Mouse (Mus musculus): Measurements from ENCODE around the gene Ext2. TPM values are rescaled to one million over a fixed set of nuclear protein-coding genes. Genes with fewer than 3 reads are reported as not detected.

Gene Ext2
- polyA plus RNA-seq, 1 experiment = not detected

DNA sequence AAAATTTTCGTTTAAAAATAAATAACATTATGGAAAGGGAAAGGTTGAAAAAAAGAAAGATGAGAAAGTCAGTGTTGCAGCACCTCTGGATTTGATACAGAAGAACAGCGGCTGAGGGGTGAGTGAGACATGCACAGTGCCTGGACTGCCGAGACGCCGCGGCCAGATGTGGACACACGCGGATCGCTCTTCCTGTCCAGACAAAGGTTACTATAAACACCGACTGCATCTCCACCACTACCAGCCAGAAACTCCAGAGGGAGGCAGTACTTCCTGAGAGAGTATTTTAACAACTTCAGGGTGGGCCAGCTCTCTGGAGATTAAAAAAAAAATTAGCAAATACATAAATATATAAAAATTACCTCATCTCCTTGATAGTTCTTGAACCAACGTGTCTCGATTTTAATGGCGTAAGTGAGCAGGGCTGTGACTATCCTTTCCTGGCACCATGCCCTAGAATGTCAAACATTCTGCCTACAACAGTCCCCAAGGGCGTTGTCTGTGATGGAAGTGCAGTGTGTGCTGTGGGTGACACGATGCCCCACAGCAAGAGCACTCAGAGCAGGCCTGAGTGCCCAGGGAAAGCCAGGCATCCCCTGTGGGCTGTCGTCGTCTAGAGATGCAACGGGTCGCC is 25.1 kb downstream of the Ext2 start:
- Histone ChIP-seq H3K27ac (ENCODE audit: insufficient read depth, low read depth, low read length) (no peak overlapping the region), H3K4me1 (ENCODE audit: control insufficient read depth, insufficient read depth, low read length) (no peaks in the 10 kb centered on the region), H3K4me3 (ENCODE audit: insufficient read depth, low read depth, low read length) (no peak overlapping the region)
- 81% methylated on average over 19 of the region's 19 CpGs for whole genome bisulfite sequencing
- TF ChIP-seq POLR2A (IDR thresholded peaks at IDR 0.05; ENCODE audit: insufficient read depth, low read depth, low read length) = no peak
- TF ChIP-seq CTCF (IDR thresholded peaks at IDR 0.05; ENCODE audit: insufficient read depth, low read depth, low read length) = no peak

DNA sequence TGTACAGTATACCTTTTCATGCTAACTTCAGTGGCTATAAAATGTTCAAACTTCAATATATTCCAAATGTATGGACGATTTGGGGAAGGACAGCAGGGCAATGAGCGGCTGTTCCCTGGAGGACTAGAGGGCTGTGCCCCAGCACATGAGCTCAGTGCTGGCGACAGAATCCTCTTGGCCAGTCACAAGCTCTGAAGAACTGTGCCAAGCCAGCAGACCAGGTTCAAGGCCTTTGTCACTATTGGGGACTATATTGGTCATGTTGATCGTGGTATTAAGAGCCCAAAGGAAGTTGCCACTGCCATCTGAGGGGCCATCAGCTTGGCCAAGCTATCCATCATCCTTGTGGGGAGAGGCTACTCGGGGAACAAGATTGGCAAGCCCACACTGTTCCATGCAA is 28.0 kb downstream of the Ext2 start:
- 79% methylated on average over 5 of the region's 5 CpGs for WGBS
- no peak overlapping the region for H3K4me3 ChIP-seq (ENCODE audit: insufficient read depth, low read depth, low read length)
- H3K4me1 ChIP-seq (ENCODE audit: control insufficient read depth, insufficient read depth, low read length) = peaks cover 6% of the 10 kb centered on the region; the same call in 1 of the 2 replicates
- TF ChIP-seq POLR2A (IDR thresholded peaks at IDR 0.05; ENCODE audit: insufficient read depth, low read depth, low read length) = no peak
- TF ChIP-seq CTCF (IDR thresholded peaks at IDR 0.05; ENCODE audit: insufficient read depth, low read depth, low read length) = no peak
- H3K27ac ChIP-seq (ENCODE audit: insufficient read depth, low read depth, low read length) = no peak overlapping the region

- 59% methylated on average over 13 of the region's 13 CpGs for WGBS
- Histone ChIP-seq H3K27ac (ENCODE audit: insufficient read depth, low read depth, low read length) (no peak overlapping the region), H3K4me1 (ENCODE audit: control insufficient read depth, insufficient read depth, low read length) (peaks cover 11% of the 10 kb centered on the region), H3K4me3 (ENCODE audit: insufficient read depth, low read depth, low read length) (no peak overlapping the region)
- TF ChIP-seq CTCF (IDR thresholded peaks at IDR 0.05; ENCODE audit: insufficient read depth, low read depth, low read length) (no peak), POLR2A (IDR thresholded peaks at IDR 0.05; ENCODE audit: insufficient read depth, low read depth, low read length) (no peak)
These were observed 30.6 kb downstream of the Ext2 start for GRCm38 (mm10) chr2:93791516-93792499.

DNA sequence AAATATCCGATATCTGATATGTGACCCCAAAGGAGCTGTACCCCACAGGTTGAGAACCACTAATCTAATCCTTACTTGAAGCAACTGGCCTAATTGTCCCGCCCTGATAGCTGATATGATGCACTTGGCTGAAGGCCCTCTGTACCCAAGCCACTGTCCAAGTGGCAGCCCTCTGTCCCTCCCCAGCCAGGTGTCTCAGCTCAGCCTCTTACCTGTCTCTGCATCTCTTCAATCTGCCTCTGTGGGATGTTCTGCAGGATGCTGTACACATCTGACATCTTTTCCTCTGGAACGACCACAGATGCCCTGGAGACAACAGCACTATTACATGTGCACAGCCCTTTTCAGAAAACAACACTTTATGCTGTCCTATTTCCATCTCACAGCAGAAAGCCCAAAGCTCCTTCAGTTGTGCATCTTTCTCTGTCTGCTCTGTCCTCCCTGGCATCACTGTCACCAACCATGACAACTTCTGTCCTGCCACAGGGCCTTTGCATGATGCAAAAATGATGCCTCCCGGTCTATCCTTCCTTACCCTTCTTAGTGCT is 31.5 kb downstream of the Ext2 start:
- 82% methylated on average over 4 of the region's 4 CpGs for WGBS
- H3K4me1 ChIP-seq (ENCODE audit: control insufficient read depth, insufficient read depth, low read length) = peaks cover 13% of the 10 kb centered on the region
- H3K4me3 ChIP-seq (ENCODE audit: insufficient read depth, low read depth, low read length) = no peak overlapping the region
- H3K27ac ChIP-seq (ENCODE audit: insufficient read depth, low read depth, low read length) = no peak overlapping the region
- TF ChIP-seq CTCF (IDR thresholded peaks at IDR 0.05; ENCODE audit: insufficient read depth, low read depth, low read length) (no peak), POLR2A (IDR thresholded peaks at IDR 0.05; ENCODE audit: insufficient read depth, low read depth, low read length) (no peak)

DNA sequence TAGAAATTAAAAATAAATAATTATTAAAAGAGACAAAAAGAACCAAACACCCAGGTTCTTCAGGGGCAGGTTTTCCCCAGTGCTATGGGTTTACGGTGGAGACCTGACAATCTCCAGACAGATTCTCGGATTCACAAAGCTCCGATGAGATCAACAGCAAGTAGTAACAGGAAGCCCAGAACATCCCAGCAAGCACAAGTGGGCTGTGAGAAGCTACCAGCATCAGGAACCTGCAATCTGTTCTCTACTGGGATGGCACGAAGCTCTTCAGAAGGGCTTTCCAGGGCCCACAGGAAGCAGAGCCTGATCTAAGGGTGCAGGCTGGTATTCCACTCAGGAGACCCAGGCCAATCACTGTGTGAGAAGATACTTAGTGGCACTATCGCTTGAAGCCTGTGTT is 33.8 kb downstream of the Ext2 start:
- no peak overlapping the region for H3K27ac ChIP-seq (ENCODE audit: insufficient read depth, low read depth, low read length)
- TF ChIP-seq POLR2A (IDR thresholded peaks at IDR 0.05; ENCODE audit: insufficient read depth, low read depth, low read length) = no peak
- no peak for TF ChIP-seq CTCF (IDR thresholded peaks at IDR 0.05; ENCODE audit: insufficient read depth, low read depth, low read length)
- H3K4me1 ChIP-seq (ENCODE audit: control insufficient read depth, insufficient read depth, low read length) = peaks cover 21% of the 10 kb centered on the region
- no peak overlapping the region for H3K4me3 ChIP-seq (ENCODE audit: insufficient read depth, low read depth, low read length)
- 70% methylated on average over 5 of the region's 5 CpGs for whole genome bisulfite sequencing

DNA sequence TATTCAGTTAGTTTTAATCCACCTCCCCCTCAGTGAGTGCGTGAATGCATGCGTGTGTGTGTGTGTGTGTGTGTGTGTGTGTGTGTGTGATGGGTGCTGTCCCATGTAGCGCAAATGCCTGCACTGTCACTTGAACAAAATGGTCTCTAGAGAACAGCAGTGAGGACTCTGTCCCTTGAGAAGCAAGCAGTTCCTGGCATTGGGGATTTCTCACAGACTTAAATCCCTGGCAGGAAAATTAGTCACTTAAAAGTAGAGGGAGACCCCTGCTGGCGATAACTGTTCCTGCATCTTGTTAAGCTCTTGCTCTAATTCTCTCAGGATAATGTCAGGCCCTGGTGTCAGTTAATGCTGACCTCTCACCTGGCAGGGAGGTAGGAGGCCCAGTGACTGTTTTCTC is 36.2 kb downstream of the Ext2 start:
- WGBS = 38% methylated on average over 4 of the region's 4 CpGs
- TF ChIP-seq POLR2A (IDR thresholded peaks at IDR 0.05; ENCODE audit: insufficient read depth, low read depth, low read length) (no peak), CTCF (IDR thresholded peaks at IDR 0.05; ENCODE audit: insufficient read depth, low read depth, low read length) (no peak)
- Histone ChIP-seq H3K4me1 (ENCODE audit: control insufficient read depth, insufficient read depth, low read length) (peaks cover 15% of the 10 kb centered on the region), H3K4me3 (ENCODE audit: insufficient read depth, low read depth, low read length) (no peak overlapping the region), H3K27ac (ENCODE audit: insufficient read depth, low read depth, low read length) (no peak overlapping the region)

- WGBS = 86% methylated on average over 2 of the region's 2 CpGs
- Histone ChIP-seq H3K27ac (ENCODE audit: insufficient read depth, low read depth, low read length) (no peak overlapping the region), H3K4me1 (ENCODE audit: control insufficient read depth, insufficient read depth, low read length) (peaks cover 15% of the 10 kb centered on the region), H3K4me3 (ENCODE audit: insufficient read depth, low read depth, low read length) (no peak overlapping the region)
- no peak for TF ChIP-seq POLR2A (IDR thresholded peaks at IDR 0.05; ENCODE audit: insufficient read depth, low read depth, low read length)
These were observed 37.0 kb downstream of the Ext2 start for GRCm38 (mm10) chr2:93785432-93785798.

DNA sequence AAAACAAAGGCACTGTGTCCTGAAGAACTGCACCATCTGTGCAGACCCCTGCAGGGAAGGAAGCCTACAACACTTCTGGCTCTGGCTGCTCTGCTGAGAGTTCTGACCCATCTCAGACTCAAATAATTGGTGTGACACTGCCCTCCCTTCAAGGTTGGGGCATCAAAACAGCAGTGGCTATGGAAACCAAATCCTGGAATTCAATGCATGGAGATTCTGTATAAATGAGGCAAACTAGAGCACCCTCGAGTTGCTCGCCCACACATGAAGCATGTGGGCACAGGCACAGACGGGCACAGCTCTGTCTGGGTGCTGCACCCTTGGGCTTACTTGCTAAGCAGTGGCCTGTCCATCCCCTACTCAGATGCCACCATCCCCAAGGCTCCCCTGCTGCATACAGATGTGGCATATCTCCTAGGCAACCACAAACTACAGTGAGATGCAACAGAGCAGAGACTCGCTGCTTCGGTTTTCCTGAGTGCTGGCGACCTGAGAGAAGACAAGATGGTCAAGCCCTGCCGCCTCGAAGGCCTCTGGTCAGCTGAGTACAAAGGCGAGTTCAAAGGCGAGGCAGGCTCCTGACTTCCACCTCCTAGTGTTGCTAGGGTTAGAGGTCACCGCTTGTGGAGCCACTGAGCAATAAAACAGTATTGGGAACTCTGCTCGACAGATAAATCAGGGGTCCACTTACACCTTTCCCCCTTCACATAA is 37.5 kb downstream of the Ext2 start:
- H3K27ac ChIP-seq (ENCODE audit: insufficient read depth, low read depth, low read length) = no peak overlapping the region
- H3K4me1 ChIP-seq (ENCODE audit: control insufficient read depth, insufficient read depth, low read length) = peaks cover 15% of the 10 kb centered on the region
- 45% methylated on average over 12 of the region's 12 CpGs for WGBS
- no peak for TF ChIP-seq POLR2A (IDR thresholded peaks at IDR 0.05; ENCODE audit: insufficient read depth, low read depth, low read length)
- no peak for TF ChIP-seq CTCF (IDR thresholded peaks at IDR 0.05; ENCODE audit: insufficient read depth, low read depth, low read length)
- H3K4me3 ChIP-seq (ENCODE audit: insufficient read depth, low read depth, low read length) = no peak overlapping the region

Measured in olfactory bulb, adult 2 months (tissue).